16 mouse cellular contexts compared by ENCODE assay signal in the genomic region with DNA sequence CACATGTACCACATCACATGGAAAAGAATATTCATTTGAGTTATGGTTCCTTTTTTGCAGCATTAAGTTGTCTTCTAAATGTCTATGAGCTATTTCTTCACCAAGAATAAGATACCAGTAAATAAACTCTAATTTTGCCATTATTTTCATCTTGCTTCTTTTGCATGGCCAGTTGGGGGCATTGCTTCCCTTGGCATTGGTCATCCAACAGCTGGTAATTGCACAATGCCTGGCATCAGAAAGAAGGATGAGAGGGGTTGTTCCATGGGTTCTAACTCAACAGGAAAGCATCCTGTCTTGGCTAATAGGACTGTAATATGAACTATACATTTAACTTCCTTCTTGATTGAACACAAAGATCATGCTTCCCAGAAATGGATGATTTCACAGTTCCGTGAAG.
DNase-seq lines count a peak whose midpoint lies in the region; ATAC-seq and TF ChIP-seq lines count a peak whose summit lies in the region.
"Had no signal": no experiment of that assay in that cellular context is flagged by ENCODE, and none has a peak within 500 bp of the region (broad histone marks: within the 10 kb centered on the region; RNA-seq: fewer than 3 reads in every experiment).

No protein-coding gene starts in this region.

- H3K27me3 ChIP-seq in liver, embryonic 14.5 days (ENCODE audit: control insufficient read depth, insufficient read depth, low read length): no peaks in the 10 kb centered on the region
- no peaks in the 10 kb centered on the region for H3K27me3 ChIP-seq in liver, embryonic 11.5 days (replicated peaks; ENCODE audit: control insufficient read depth, insufficient read depth, low read length)
- peaks cover 16% of the 10 kb centered on the region for H3K27me3 ChIP-seq in Patski
- H3K27me3 ChIP-seq: embryonic facial prominence, embryonic 13.5 days; forebrain, embryonic 12.5 days; lung, embryonic 15.5 days; midbrain, embryonic 12.5 days; neural tube, embryonic 12.5 days had no signal

- POLR2A ChIA-PET in Patski (lab: Charles Lee): interaction anchor here (0.6 kb wide), 2 partner anchors 10 to 36 kb away, joined by 3 to 4 read pairs; no protein-coding TSS in a partner anchor

- H3K9ac ChIP-seq in liver, embryonic 14.5 days (replicated peaks): no peak overlapping the region
- H3K9ac ChIP-seq in liver, embryonic 11.5 days (ENCODE audit: low read depth, low read length): no peak overlapping the region
- H3K9ac ChIP-seq: embryonic facial prominence, embryonic 13.5 days; forebrain, embryonic 12.5 days; lung, embryonic 15.5 days; midbrain, embryonic 12.5 days; neural tube, embryonic 12.5 days had no signal

- TF ChIP-seq CTCF in liver, embryonic 14.5 days (IDR thresholded peaks at IDR 0.05; ENCODE audit: low read depth): peak; percentile 43
- TF ChIP-seq CTCF in Patski (IDR thresholded peaks at IDR 0.05): peak; percentile 64
- peak; percentile 43; the same call in 1 of the 2 replicates for TF ChIP-seq CTCF in cortical plate, adult 2 months (IDR thresholded peaks at IDR 0.05; ENCODE audit: extremely low read depth, insufficient read depth, low read length)

- DNase-seq in heart, postnatal 10 days: peak; percentile 19 to 29
- DNase-seq in heart, adult 9 months (ENCODE audit: low spot score in 2 of 2): no peak
- no peak for DNase-seq in liver, embryonic 14.5 days (ENCODE audit: low read depth in 3 of 3, low spot score in 3 of 3)
- DNase-seq in liver, embryonic 11.5 days (ENCODE audit: low spot score): no peak
- DNase-seq in Patski (ENCODE audit: low read depth, low spot score) (no peak), adipocyte (ENCODE audit: low spot score) (no peak)
- DNase-seq: cerebellum, postnatal 25 days; gastrocnemius, postnatal 25 days; left cerebral cortex, postnatal 4 days; thymus, postnatal 4 days had no signal

- no peak overlapping the region for H3K27ac ChIP-seq in liver, embryonic 14.5 days
- H3K27ac ChIP-seq in liver, embryonic 11.5 days (ENCODE audit: low read depth, low read length): no peak overlapping the region
- no peak overlapping the region for H3K27ac ChIP-seq in cortical plate, adult 2 months (ENCODE audit: insufficient read depth, low read length)
- H3K27ac ChIP-seq: embryonic facial prominence, embryonic 13.5 days; forebrain, embryonic 12.5 days; lung, embryonic 15.5 days; midbrain, embryonic 12.5 days; neural tube, embryonic 12.5 days had no signal

- no peaks in the 10 kb centered on the region for H3K9me3 ChIP-seq in liver, embryonic 14.5 days (ENCODE audit: control insufficient read depth, low read length)
- H3K9me3 ChIP-seq in liver, embryonic 11.5 days (ENCODE audit: control insufficient read depth, low read length): no peaks in the 10 kb centered on the region
- H3K9me3 ChIP-seq: embryonic facial prominence, embryonic 13.5 days; forebrain, embryonic 12.5 days; lung, embryonic 15.5 days; midbrain, embryonic 12.5 days; neural tube, embryonic 12.5 days had no signal

- no peak for TF ChIP-seq POLR2A in cortical plate, adult 2 months (IDR thresholded peaks at IDR 0.05; ENCODE audit: extremely low read depth, insufficient read depth, low read length)

- CTCF ChIA-PET in Patski (lab: Charles Lee): interaction anchor here (0.7 to 2.8 kb wide), 3 partner anchors 15 to 187 kb away, joined by 3 to 16 read pairs (median 3); no protein-coding TSS in a partner anchor

- H3K36me3 ChIP-seq in liver, embryonic 14.5 days (replicated peaks; ENCODE audit: control insufficient read depth, insufficient read depth, low read depth): no peaks in the 10 kb centered on the region
- H3K36me3 ChIP-seq in liver, embryonic 11.5 days (ENCODE audit: control insufficient read depth, insufficient read depth, low read length): no peaks in the 10 kb centered on the region
- H3K36me3 ChIP-seq: embryonic facial prominence, embryonic 13.5 days; forebrain, embryonic 12.5 days; lung, embryonic 15.5 days; midbrain, embryonic 12.5 days; neural tube, embryonic 12.5 days had no signal

- no peak overlapping the region for H3K4me2 ChIP-seq in liver, embryonic 14.5 days (ENCODE audit: low read depth)
- H3K4me2 ChIP-seq in liver, embryonic 11.5 days: no peak overlapping the region
- H3K4me2 ChIP-seq: embryonic facial prominence, embryonic 13.5 days; forebrain, embryonic 12.5 days; lung, embryonic 15.5 days; midbrain, embryonic 12.5 days; neural tube, embryonic 12.5 days had no signal

- in situ Hi-C loops in Patski (cut with MboI; ENCODE audit: low pct_unique_long_range_greater_than_20kb): loop anchor here (25.0 kb wide), 1 partner anchor 176 kb away; no protein-coding TSS in a partner anchor

- no peak for TF ChIP-seq EP300 in liver, embryonic 14.5 days (IDR thresholded peaks at IDR 0.05; ENCODE audit: low read depth)

- no peak overlapping the region for H3K4me3 ChIP-seq in liver, embryonic 14.5 days (ENCODE audit: insufficient read depth in 1 of 2, low read depth in 2 of 2, low read length in 2 of 2)
- H3K4me3 ChIP-seq in liver, embryonic 11.5 days (ENCODE audit: low read depth, low read length): no peak overlapping the region
- no peak overlapping the region for H3K4me3 ChIP-seq in cortical plate, adult 2 months (ENCODE audit: insufficient read depth, low read length)
- H3K4me3 ChIP-seq: embryonic facial prominence, embryonic 13.5 days; forebrain, embryonic 12.5 days; lung, embryonic 15.5 days; midbrain, embryonic 12.5 days; neural tube, embryonic 12.5 days had no signal

- intact Hi-C loops in heart, postnatal 10 days (cut with DNase I): loop anchor here (5.0 kb wide), 1 partner anchor 506 kb away; the partner anchor contains the start of gene Mycn

- WGBS in liver, embryonic 14.5 days (ENCODE audit: insufficient replicate concordance): 92% methylated on average over 1 of the region's 1 CpGs
- WGBS in liver, embryonic 11.5 days: 94% methylated on average over 1 of the region's 1 CpGs

- no peak for ATAC-seq in liver, embryonic 14.5 days (ENCODE audit: insufficient read depth)
- no peak for ATAC-seq in liver, embryonic 11.5 days (replicated peaks; ENCODE audit: low FRiP score)
- ATAC-seq in Patski: no peak

- peaks cover 0 to 3% of the 10 kb centered on the region in 2 experiments; a peak in 1 of 4 replicates for H3K4me1 ChIP-seq in liver, embryonic 14.5 days (replicated peaks; ENCODE audit: control insufficient read depth in 2 of 2, insufficient read depth in 2 of 2, low read length in 1 of 2)
- no peaks in the 10 kb centered on the region for H3K4me1 ChIP-seq in liver, embryonic 11.5 days (replicated peaks; ENCODE audit: control insufficient read depth, insufficient read depth, low read length)
- peaks cover 2% of the 10 kb centered on the region for H3K4me1 ChIP-seq in cortical plate, adult 2 months (ENCODE audit: control insufficient read depth, insufficient read depth, low read length)
- H3K4me1 ChIP-seq: embryonic facial prominence, embryonic 13.5 days; forebrain, embryonic 12.5 days; lung, embryonic 15.5 days; midbrain, embryonic 12.5 days; neural tube, embryonic 12.5 days had no signal

Comparison
In these comparisons a context has a peak if more than half of its experiments do, and no peak if none do; other contexts are left out.
1. DNase-seq: peak in heart, postnatal 10 days (2 of 2); none in heart, adult 9 months (0 of 2), liver, embryonic 14.5 days (0 of 3), liver, embryonic 11.5 days (single experiment), Patski (single experiment) and adipocyte (single experiment).
2. Peak in every context shown above with its lines, with median percentiles within 50 percentile points of each other: CTCF ChIP-seq.